Mouse (Mus musculus) T-helper 1 cell (primary cell): ENCODE measurements around the gene Arhgef28.
"Not testable (repeated sequence)": the region's sequence is repeated elsewhere in the genome, so short reads cannot be mapped to it uniquely, and the experiment has no call there.

ENCODE experiments used
- in situ Hi-C: fragments of 300-600 bp; cut with MboI, MseI; formaldehyde crosslinking; loops from one replicate; pipeline ENCODE4 v1.15.1; 2025; ENCODE audit warnings: high pct_unique_total_duplicates

The Arhgef28 gene

DNA sequence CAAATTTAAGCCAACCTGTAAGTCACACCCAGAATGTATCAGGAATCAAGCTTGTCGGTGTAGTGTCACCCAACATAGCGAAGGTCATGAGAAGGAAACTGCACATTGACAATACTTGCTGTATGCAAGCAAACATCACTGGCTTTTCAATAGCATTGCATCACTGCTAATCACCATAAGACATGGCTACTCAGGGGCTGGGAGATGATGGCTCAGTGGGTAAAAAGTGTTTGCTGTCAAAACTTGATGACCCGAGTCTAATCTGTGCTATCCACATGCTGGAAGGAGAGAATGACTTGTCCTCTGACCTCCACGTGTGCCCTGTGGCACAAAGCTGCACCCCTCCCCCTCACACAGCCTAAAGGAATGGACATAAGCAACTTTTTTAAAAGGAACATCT, 133.0 kb downstream of the Arhgef28 start:
- in situ Hi-C loops = no loop called here

DNA sequence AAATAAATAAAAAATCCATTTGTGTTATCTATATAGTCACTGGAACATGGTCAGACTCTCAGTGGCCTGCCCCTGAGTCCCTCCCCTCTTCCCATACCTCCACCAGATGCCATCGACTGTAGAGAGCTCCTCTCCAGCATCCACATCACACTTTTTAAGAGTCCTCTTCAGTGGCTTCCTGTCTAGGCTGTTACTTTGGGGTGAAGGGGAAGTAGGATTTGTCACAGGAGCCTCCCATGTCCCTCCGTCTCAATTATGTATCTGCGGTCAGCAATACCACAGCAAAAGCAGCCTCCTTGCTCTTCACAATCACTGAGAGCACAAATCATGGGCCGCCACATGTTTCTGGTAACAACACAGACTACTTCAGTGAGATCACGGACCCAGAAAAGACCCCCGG, 135.8 kb downstream of the Arhgef28 start:
- in situ Hi-C loops = no loop called here

DNA sequence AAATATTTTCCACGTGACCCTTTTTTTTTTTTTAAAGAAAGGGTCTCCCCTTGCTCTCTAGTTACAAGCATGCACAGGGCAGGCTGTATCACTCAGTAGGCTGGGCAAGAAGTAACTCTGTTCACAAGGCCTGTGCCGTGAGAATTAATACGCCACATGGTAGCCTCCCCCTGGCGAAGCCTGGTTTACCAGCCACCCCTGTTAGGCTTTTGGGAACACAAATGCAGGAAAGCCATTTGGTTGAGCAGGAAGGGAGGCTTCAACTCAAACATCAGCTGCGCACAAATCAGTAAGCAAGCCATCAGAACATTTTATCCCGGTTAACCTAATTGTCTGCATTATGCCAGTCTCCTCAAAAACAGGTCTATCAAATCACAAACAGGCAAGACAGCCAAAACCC, 136.6 kb downstream of the Arhgef28 start:
- in situ Hi-C loops = no loop called here

DNA sequence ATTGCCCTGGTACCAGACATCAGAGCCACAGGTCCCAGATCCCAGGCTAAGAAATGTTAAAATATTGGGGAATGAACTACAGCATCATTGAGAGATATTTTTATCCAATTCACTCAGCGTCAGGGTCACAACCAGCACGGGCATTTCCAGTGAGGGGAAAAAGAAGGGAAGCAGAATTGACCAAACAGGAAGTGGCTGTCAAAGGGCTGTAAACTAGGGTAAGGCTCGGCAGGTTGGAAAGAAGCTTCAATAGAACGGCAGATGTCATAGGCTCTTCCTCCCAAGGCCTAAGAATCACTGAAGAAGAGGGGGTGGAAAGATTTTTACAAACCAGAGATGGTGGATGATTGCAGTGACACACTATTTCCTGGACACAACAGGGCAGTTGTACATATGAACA, 143.4 kb downstream of the Arhgef28 start:
- in situ Hi-C loops = no loop called here

DNA sequence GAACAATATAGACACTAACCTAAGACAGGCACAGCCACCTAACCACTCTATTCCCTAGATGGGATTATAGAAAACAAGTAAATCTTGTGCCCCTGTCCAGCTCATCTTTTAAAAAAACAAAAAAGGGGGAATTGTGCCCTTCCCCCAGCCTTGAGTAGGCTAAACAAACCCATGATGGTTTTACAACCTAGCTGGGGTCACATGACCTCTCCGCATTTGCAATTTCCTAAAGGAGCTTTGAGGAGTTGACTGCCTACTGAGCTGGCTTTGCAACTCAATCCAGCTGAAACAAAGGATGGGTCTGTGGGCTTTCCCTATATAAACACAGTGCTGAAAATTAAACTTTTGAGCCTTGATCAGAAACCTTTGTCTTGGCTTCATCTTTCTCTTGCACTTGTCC, 146.1 kb downstream of the Arhgef28 start:
- in situ Hi-C loops = not testable (repeated sequence)

DNA sequence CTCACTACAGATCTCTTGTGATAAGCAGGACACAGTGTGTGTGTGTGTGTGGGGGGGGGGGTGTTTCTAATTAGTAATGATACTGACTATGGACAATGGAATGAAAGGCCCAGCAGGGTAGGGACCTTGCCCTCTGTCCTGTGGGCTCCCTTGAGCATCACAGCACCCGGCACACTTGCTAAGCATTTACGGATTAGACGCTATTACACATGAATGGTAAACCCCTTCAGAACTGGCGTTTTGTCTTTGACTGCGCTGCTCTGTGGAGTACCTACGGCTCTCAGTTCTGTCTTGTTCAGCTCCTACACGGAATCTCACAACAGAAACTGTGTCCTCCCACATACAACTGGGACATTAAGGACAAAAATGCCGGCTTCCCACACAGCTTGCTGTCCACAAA, 151.0 kb downstream of the Arhgef28 start:
- in situ Hi-C loops = no loop called here

DNA sequence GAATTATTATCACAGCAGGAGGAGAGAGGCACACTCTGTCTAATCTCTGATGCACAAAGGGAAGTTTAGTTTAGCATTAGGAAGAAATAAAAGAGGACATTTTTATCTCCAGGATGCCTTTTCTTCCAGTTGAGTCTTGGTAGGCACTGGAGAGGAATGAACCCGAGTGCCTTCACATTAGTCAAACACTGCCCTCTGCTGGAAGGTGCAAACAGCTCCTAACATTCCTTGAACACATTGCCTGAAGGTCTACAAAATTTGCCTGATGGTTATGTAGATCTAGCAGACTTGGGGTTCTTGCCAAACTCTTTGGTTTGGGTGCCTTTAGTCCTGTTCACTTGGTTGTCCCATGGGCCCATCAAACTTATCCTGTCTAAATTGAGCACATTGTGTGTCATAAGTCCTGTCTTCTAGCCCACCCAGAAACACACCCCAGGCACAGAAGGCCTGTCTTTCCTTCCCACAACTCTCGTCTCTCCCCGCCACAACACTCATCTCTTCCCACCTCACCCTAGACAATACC, 165.6 kb downstream of the Arhgef28 start:
- in situ Hi-C loops = loop anchor here (5.0 kb wide), 1 partner anchor 197 kb away; no protein-coding TSS in a partner anchor

DNA sequence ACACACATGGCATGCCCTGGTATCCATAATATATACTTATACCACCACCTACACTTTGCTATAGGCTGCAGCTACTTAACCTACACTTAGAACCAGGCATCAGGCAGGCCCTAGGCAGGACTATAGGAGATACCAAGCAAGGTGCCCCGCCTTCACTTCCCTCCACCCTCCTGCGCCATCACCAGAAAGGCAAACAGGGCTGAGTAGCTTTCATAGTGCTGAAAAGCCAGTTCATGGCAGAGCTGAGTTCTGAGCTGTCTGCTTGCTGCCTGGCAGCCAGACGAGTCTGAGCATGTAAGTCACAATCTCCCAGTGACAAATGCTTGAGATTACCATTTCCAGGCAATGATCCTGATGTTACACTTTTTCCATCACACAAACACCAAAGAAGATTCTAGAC, 167.5 kb downstream of the Arhgef28 start:
- in situ Hi-C loops = no loop called here

DNA sequence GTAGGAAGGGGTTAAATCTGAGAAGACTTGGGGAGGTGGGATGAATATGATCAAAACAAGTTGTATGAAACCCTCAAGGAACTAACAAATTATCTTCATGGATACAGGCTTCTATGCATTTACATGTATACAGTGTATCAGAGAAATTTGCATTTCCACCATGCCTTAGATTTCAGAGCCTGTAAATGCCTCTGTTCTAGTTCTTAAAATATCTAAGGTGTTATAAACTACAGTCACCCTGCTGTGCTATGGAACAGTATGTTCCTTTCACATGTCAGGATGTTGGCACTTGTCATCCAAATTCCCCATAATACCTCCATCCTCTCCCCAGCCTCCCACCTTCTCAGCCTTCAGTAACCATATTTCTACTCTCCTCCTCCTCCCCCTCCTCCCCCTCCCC, 168.5 kb downstream of the Arhgef28 start:
- in situ Hi-C loops = no loop called here

DNA sequence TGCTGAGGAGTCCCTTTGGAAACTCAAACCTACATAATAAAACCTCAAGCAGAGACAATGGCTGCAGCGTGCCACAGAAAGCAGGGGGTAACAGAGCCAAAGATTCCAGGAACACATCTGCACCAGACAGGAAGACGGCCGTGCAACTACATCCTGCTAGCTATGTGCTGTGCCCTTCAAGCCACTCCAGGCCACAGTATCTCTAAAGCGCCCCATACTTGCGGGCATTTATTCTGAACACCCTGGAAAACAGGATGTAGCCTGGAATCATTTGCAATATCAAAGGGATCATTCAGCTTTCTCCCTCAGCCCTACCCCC, 174.6 kb downstream of the Arhgef28 start:
- in situ Hi-C loops = no loop called here

DNA sequence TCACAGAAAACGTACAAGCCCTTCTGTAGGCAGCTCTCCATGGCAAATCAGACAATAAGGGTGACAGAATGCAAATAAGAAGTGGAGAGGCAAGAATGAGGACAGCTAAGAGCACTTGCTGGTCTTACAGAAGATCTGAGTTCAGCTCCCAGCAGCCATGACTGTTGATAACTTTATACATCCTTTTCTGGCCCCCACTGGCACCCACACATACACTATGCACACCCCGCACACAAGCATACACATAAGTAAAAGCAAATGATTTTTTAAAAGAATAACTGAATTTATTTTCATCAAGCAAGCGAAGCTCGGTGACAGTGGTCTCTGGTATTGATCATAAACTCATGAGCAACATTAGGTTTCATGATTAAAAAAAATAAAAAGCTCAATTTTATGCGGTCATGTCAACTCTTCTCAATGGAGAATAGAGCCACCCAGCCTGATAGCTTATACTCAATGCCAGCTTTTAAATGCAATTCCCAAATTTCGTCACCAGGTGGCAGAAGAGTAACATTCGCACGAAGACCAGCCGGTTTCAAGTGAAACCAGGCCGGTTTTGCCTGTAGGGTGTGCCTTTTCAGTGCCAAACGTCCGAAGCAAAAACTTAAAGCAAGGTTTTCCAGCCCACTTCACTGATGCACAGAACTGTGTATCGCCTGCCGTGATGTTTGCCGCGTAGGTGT, 175.1 kb downstream of the Arhgef28 start:
- in situ Hi-C loops = no loop called here

DNA sequence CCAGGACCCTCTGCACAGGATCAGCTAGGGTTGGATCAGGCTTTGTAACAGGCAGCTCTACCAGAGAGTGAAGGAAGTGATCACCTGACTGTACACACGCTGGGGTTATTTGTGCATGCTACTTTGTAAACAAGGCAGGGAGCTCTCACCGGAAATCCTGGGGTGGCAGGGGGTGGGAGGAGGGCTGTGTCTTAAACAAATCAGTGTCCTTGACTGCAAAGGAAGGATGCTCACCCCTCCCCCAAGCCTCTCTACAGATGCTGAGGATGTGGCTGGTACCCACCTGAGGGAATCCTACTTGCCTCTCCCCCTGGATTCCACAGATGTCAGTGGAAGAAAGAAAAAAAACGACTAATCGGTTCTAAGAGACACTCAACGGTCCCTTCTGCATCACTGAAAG, 176.2 kb downstream of the Arhgef28 start:
- in situ Hi-C loops = no loop called here

DNA sequence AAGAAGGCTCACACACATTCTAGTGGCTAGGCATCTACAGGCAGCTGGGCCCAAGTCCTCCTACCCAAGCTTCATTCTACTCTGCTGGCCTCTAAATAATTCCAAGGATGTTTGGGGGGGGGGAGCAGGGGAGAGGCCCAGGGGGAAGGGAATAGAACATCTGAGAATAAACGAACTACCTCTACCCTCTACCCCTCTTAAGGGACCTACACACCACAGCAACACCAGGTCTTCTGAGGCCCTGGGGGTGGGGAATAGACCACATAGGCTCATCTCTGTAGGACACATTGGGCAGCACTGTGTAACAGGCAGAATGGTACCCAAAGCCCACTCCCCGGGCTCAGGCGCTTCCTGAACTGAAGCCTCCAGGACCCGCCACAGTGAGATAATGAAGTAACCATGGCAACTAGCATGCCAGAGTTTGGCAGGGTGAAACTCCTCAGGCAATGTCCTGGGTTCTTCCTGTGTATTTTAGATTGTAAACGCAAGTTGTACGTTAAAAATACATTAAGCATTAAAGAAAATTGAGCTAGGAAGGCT, 177.5 kb downstream of the Arhgef28 start:
- in situ Hi-C loops = no loop called here

DNA sequence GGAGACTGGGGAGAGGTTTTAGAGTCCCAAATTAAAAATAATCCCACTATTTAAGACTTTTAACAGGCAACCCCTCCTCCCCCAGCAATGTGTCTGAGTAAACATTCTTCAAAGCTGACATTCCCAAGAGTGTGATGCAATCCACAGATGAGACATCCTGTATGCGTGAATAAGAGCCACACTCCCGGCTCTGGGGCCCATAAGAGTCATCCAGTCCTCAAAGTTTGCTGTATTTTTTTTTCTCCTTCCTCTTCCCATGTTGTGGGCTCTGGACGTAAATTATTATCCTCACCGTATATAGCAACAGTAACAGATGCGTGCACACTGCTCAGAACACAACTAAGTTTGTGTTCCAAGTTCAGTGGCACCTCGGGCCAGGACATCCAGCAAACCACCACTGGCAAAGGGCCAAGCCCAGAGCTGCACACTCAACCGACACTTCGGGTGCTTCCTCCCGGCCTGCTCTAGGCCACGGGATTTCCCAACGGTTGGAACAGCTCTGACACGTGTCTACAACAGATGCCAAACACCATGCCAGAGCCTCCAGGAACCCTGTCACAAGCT, 178.5 kb downstream of the Arhgef28 start:
- in situ Hi-C loops = no loop called here

DNA sequence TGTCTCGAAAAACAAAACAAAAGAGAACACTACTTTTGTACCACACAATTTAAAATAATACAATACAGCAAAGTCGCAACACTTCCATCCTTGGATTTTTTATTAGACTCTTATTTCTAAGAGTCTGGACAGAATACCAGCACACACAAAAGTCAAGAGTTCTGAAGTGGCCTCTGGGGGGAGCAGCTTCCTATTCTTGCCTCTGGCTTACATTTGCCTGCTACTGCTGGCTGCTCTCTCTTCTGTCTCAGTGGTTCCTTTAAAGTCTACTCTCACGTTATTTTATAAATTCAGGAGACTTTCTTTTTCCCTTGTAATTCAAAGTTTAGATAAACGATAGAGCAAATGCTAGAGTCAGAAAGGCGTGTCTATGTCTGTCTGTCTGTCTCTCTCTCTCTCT, 179.1 kb downstream of the Arhgef28 start:
- in situ Hi-C loops = no loop called here

DNA sequence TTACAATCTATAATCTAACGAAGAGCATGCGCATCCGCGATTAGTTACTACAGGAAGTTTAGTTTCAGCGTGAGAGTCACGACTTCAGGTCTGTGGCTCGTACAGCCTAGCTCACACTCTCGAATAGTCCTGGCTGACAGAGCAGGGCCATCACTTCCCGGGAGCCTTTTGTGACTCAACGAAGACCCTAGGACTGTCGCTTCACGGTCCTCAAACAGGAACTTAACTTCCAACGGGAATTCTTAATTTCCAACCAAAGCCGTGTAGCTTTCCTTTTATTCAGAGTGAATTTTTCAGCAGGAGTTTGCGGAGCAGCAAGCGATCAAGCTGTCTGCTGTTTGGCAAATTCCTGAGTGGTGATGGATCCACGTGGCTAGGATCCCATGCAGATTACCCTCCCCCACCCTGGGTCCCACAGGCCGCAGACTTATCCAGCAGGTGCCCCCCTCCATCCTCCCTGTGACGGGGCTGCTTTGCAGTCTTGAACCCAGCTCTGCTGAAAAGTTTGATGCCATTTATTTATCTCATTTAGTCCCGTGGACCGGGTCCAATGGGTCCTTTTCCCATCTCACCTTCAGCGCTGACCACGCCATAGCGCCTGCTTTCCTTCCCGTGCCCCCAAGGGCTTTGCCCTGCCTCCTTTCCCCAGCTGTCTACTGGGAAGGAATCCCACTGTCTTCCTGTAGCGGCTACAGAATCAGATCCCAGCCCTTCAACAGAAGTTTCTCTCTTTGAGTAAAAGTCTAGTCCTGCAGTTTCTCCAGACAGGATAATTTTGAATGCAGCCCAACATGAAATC, 180.3 kb downstream of the Arhgef28 start:
- in situ Hi-C loops = no loop called here

DNA sequence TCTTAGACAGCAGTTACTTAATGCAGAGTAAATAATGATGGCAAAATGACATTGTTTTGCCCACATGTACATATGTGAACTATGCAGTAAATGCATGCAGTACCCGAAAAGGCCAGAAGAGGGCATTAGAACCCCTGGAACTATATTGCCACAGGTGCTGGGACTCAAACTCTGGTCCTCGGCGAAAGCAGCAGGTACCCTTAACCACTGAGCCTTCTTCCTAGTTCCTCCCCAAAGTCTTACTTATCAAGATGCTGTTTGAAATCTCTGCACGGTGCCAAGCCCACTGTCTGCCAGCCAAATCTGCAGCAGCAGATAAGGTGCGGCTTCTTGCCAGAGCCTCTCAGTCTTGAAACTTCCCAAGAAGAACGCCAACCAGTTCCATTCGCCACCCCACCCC, 181.1 kb downstream of the Arhgef28 start:
- in situ Hi-C loops = no loop called here

DNA sequence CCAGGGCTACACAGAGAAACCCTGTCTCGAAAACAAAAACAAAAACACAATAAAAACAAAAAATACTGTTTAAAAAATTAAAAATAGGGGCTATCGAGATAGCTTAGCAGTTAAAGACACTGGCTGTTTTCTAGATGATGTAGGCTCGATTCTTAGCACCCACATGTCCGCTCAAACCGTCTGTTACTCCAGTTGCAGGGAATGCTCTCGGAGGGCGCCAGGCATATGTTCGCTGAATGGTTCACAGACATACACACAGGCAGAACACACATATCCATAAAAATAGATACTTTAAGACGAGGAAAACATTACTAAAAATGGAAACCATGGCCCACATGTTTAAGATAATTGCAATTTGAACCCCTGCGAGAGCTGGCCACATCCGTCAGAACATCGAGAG, 181.6 kb downstream of the Arhgef28 start:
- in situ Hi-C loops = no loop called here

DNA sequence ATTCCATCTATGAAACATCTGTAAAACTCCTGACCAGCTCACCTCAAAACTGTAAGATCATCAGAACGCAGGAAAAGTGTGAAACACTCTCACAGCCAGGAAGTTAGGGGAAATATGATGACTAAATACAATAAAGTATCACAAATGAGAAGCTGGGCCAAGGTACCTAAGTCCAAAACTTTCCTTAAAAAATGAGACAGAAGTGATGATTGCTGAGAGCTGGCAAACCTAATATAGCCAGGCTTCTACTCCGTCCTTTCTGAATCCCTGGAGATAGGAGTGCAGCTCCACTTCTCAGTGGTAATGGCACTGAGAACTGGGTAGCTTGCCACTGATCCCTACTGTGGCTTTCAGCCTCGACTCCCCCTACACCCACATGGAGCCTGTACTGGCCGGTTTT, 184.3 kb downstream of the Arhgef28 start:
- in situ Hi-C loops = no loop called here

DNA sequence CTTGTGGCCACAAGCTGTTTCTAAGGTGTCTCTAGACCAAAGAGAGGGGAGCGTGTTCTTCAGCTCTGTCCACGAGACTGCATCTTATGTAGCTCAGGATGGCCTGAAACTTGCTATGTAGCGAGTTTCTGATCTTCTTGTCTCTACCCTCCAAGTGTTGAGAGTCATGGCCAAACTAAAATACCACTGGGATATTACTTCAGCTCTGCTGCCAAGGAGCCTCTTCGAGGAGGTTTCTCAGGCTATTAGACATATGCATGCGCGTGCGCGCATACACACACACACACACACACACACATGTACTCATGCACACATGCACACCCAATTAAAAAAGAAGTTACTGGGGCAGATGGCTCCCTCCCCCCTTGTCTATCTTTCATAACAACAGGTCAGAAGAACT, 187.4 kb downstream of the Arhgef28 start:
- in situ Hi-C loops = not testable (repeated sequence)

DNA sequence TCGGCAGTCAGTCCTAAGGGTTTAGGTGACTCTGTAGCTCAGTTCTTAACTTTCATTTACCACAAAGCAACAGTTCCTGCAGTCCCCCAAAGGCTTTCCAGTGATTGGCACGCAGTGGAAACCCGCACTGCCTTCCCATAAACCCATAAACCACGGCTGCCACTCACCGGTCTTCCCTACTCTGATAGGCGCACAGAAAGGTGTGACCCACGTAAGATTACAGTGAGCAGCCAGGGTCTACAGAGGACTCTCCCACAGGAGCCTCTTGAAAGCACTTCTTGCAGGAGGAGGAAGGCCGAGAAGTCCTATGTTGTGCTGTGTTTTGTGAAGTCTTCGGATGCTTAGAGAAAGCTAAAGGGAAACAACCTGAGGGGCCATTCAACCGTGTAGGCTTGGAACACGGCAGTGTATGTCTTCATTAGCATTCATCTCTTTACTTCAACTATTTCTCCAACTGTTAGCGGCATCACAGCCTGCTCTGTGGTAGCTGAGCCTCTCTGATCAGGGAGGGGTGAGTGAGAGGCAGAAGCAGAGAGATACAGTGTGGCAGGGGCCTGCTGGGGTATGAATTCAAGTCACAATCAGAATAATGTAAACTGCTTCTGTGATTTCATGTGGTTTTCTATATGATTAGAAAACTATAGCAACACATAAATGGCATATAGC, 189.2 kb downstream of the Arhgef28 start:
- in situ Hi-C loops = no loop called here
